Mouse (Mus musculus) lung, postnatal 36 days (tissue): Measurements from ENCODE around the gene Hnrnpdl.

Source experiments
- DNase-seq: peaks from one replicate; pipeline ENCODE4 v3.0.0; 2022; ENCODE audit warnings: mixed read lengths

Gene Hnrnpdl

DNA sequence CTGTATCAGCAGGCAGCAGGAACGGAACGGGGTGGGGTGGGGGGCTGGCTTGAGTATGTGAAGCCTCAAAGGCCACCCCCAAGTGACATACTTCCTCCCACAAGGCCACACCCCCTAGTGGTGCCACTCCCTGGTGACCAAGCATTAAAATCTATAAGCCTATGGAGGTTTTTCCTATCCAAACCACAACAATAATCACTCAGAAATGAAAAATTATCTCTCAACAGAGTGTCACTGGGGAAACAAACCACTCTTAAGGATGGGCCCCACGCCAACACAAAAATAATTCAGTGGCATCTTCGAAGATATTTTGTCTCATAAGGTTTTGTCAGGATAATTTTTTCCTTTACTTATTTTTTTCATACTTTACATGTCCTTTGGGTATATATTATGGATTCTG is 35.6 kb downstream of the Hnrnpdl start:
- no peak for DNase-seq

DNA sequence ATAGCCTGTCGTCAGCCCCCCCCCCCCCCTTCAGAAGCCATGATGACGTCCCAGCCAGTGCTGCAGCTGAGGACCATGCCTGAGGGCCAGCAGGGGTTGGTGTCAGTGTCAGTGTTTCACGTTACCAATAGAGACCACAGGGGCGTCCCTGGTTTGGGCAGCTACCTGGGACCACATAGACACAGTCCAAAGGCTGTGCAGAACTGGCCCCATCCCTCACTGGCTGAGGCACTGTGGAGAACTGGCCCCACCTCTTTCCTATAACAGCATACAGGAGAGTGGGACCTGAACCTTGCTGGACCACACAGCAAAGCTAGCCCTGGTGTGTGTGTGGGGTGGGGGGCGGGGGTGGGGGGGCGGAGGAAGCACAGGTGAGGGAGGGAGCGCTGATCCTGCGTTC is 39.0 kb downstream of the Hnrnpdl start:
- DNase-seq = no peak

DNA sequence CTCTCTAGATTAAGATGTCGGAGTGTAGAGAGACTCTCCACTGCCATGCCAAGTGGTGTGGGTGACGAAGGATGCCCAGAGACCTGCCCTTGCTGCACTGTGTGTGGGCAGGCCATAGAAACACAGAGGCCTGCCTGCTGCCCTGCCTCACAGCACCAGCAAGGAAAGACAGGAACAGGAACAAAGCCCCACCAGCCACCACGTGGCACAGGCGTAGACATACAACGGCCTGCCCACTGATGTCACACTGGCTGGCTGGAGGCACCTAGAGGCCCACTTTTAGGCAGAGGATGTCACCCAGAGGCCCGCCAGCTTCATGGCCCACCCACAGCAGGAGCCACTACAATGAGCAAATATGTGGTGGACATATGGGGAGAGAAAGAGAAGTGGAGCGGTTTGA is 39.4 kb downstream of the Hnrnpdl start:
- DNase-seq = no peak

DNA sequence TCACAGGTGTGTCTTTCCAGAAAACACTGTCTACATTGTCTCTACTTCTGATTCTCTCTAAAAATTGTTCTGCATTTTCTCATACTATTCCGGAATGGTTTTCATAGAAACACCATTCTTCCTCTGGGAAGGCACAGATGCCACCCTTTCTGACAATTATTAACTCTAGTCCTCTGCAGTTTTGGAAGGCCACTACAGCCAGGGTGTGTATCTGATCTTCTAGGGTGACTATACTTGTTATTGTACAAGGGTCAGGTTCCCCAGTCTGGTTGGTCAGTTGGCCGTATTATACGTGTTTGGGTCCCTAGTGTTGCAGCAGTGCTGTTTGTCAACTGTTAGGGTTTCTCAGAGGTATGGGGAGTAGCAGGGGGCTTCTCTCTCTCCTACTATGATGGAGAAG is 44.8 kb downstream of the Hnrnpdl start:
- no peak for DNase-seq

DNA sequence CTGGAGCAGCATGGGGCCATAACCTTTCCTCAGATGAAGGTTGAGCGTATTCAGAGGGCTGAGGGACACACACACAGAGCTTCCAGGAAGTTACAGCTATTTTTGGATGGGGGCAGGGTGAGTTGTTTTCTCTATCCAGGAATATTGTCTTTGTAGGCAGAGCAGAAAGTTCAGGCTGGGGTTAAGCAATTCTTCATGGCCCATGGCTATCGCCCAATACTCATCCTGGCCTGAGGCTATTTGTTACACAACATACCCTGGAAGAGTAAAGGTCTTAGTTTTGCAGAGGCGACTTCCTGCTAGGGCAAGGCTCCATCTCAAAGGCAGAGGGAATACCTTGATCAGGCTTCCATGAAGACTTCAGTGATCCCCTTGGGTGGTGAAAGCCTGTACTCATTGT is 45.3 kb downstream of the Hnrnpdl start:
- no peak for DNase-seq
